Mouse (Mus musculus): Measurements from ENCODE around the gene Fli1. TPM values are rescaled to one million over a fixed set of nuclear protein-coding genes. Genes with fewer than 3 reads are reported as not detected.

Fli1 gene
- polyA plus RNA-seq, 1 experiment from 2014 or later = 23.4 TPM

- no peaks in the 10 kb centered on the region for H3K9me3 ChIP-seq (replicated peaks; ENCODE audit: control insufficient read depth, low read length)
- no peak overlapping the region; the same call in 1 of the 2 replicates for H3K4me2 ChIP-seq (ENCODE audit: low read depth, low read length)
- H3K36me3 ChIP-seq (ENCODE audit: control insufficient read depth, insufficient read depth) = no peaks in the 10 kb centered on the region
- peaks cover 8% of the 10 kb centered on the region for H3K4me1 ChIP-seq (ENCODE audit: control insufficient read depth, insufficient read depth, low read length)
- H3K4me3 ChIP-seq (ENCODE audit: low read length) = no peak overlapping the region
- H3K27ac ChIP-seq (ENCODE audit: low read length) = no peak overlapping the region
- no peak for ATAC-seq (replicated peaks; ENCODE audit: extremely low read depth, insufficient read depth, low FRiP score)
- H3K9ac ChIP-seq (ENCODE audit: low read length) = no peak overlapping the region
- H3K27me3 ChIP-seq (ENCODE audit: control insufficient read depth, insufficient read depth, low read length) = no peaks in the 10 kb centered on the region; the same call in 1 of the 2 replicates
- 50% methylated on average over 2 of the region's 2 CpGs for WGBS
Measured at GRCm38 (mm10) chr9:32535201-32535955, 7.3 kb downstream of the Fli1 start.

DNA sequence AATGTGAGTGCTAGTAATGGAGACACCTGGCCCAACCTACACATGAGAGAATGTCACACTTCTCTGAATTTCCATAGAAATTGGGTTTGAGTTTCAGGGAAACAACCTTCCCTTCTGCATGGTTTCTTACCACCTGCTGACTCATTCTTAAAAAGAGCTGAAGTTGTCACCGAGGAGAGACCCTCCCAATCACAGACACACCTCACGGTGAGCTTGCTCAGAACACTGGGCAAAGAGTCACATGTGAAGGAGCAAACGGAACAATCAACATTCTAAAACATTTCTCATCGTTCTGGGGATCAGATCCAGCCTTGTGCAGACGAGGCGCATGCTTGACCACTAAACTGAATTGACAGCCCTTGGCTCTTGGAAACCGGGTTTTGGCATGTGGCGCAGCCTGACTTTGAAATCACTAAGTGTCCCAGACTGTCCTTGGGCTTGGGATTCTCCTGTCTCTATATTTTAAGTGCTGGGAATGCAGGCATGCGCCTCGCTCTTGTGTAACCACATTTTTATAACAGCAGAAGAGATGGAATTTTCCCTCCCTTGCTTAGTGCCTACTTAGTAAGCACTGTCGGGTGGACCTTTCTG lies 8.5 kb downstream of the Fli1 start:
- Histone ChIP-seq H3K36me3 (ENCODE audit: control insufficient read depth, insufficient read depth) (no peaks in the 10 kb centered on the region), H3K4me1 (ENCODE audit: control insufficient read depth, insufficient read depth, low read length) (peaks cover 6% of the 10 kb centered on the region), H3K27me3 (ENCODE audit: control insufficient read depth, insufficient read depth, low read length) (no peaks in the 10 kb centered on the region; the same call in 1 of the 2 replicates), H3K27ac (ENCODE audit: low read length) (no peak overlapping the region), H3K9ac (ENCODE audit: low read length) (no peak overlapping the region), H3K4me2 (ENCODE audit: low read depth, low read length) (no peak overlapping the region), H3K4me3 (ENCODE audit: low read length) (no peak overlapping the region), H3K9me3 (replicated peaks; ENCODE audit: control insufficient read depth, low read length) (no peaks in the 10 kb centered on the region)
- WGBS = 71% methylated on average over 11 of the region's 11 CpGs
- ATAC-seq (replicated peaks; ENCODE audit: extremely low read depth, insufficient read depth, low FRiP score) = no peak

- Histone ChIP-seq H3K27me3 (ENCODE audit: control insufficient read depth, insufficient read depth, low read length) (no peaks in the 10 kb centered on the region), H3K9ac (ENCODE audit: low read length) (no peak overlapping the region), H3K4me2 (ENCODE audit: low read depth, low read length) (no peak overlapping the region), H3K27ac (ENCODE audit: low read length) (peak overlapping the region; percentile 17; the same call in 1 of the 2 replicates), H3K4me1 (ENCODE audit: control insufficient read depth, insufficient read depth, low read length) (peaks cover 5% of the 10 kb centered on the region), H3K9me3 (replicated peaks; ENCODE audit: control insufficient read depth, low read length) (no peaks in the 10 kb centered on the region), H3K4me3 (ENCODE audit: low read length) (no peak overlapping the region), H3K36me3 (ENCODE audit: control insufficient read depth, insufficient read depth) (no peaks in the 10 kb centered on the region)
- WGBS = 70% methylated on average over 4 of the region's 4 CpGs
- ATAC-seq (replicated peaks; ENCODE audit: extremely low read depth, insufficient read depth, low FRiP score) = no peak
Measured at GRCm38 (mm10) chr9:32531588-32531987, 11.1 kb downstream of the Fli1 start.

DNA sequence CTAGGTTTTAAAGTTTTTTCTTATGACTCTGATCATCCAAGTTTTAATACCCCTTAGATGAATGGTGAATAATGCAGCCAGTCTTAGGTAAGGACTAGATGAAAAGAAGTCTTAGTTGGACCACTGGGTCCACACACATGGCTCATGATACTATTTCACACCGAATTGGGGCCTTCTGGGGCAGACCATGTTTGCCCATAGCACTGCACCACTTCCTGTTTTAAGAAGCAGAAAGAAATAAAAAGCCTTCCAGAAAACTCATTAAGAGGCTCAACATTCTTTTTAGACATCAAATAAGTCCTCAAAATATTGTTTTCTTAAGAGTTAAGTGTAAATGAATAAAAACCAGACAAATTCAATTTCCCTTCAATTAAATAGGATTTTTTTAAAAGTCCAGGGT lies 11.7 kb downstream of the Fli1 start:
- Histone ChIP-seq H3K27me3 (ENCODE audit: control insufficient read depth, insufficient read depth, low read length) (no peaks in the 10 kb centered on the region), H3K4me1 (ENCODE audit: control insufficient read depth, insufficient read depth, low read length) (peaks cover 5% of the 10 kb centered on the region), H3K27ac (ENCODE audit: low read length) (no peak overlapping the region; the same call in 1 of the 2 replicates), H3K4me2 (ENCODE audit: low read depth, low read length) (no peak overlapping the region), H3K36me3 (ENCODE audit: control insufficient read depth, insufficient read depth) (no peaks in the 10 kb centered on the region), H3K4me3 (ENCODE audit: low read length) (no peak overlapping the region), H3K9ac (ENCODE audit: low read length) (no peak overlapping the region), H3K9me3 (replicated peaks; ENCODE audit: control insufficient read depth, low read length) (no peaks in the 10 kb centered on the region)
- ATAC-seq (replicated peaks; ENCODE audit: extremely low read depth, insufficient read depth, low FRiP score) = no peak
- 35% methylated on average over 1 of the region's 1 CpGs for WGBS

DNA sequence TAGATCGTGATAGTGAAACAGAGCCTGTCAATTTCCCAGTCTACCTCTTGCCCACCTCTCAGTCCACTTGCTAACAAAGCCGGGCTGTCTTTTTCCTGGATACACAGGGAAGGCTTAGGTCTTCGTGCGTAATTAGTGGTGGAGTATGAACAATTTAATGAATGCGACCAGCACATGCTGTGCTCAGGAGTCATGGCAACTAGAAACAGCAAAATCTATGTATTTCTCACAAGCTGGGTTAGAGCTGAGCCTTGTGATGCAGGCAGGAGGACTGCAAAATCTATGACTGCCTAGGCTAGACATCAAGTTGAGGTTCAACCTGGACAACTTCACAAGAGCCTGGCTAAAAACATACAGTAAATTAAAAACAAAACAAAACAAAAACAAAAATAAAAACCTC lies 12.5 kb downstream of the Fli1 start:
- Histone ChIP-seq H3K4me3 (ENCODE audit: low read length) (no peak overlapping the region), H3K27me3 (ENCODE audit: control insufficient read depth, insufficient read depth, low read length) (no peaks in the 10 kb centered on the region), H3K4me1 (ENCODE audit: control insufficient read depth, insufficient read depth, low read length) (peaks cover 5% of the 10 kb centered on the region), H3K36me3 (ENCODE audit: control insufficient read depth, insufficient read depth) (no peaks in the 10 kb centered on the region), H3K27ac (ENCODE audit: low read length) (peak overlapping the region; percentile 78), H3K9ac (ENCODE audit: low read length) (no peak overlapping the region), H3K4me2 (ENCODE audit: low read depth, low read length) (peak overlapping the region; percentile 37), H3K9me3 (replicated peaks; ENCODE audit: control insufficient read depth, low read length) (no peaks in the 10 kb centered on the region)
- WGBS = 65% methylated on average over 5 of the region's 5 CpGs
- ATAC-seq (replicated peaks; ENCODE audit: extremely low read depth, insufficient read depth, low FRiP score) = no peak

DNA sequence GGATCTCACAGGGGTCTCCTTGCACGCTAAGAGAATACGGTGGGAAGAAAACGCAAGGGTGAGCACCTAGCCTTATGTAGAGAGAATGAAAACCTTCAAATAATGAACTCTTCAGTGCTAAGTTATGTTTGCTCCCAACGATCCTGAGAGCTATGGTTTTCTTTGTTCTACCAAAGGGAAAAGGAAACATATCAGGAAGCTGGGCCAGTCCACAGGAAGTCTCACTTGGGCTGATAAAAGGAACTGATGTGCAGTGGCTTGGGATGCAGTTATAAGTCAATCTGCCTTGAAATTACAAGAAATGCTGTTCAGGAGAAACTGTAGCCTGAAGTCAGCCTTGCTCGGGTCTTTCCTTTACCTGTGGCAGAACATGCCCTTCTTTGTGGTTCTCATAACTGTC lies 13.1 kb downstream of the Fli1 start:
- Histone ChIP-seq H3K27me3 (ENCODE audit: control insufficient read depth, insufficient read depth, low read length) (no peaks in the 10 kb centered on the region), H3K36me3 (ENCODE audit: control insufficient read depth, insufficient read depth) (no peaks in the 10 kb centered on the region), H3K4me1 (ENCODE audit: control insufficient read depth, insufficient read depth, low read length) (peaks cover 5% of the 10 kb centered on the region), H3K9me3 (replicated peaks; ENCODE audit: control insufficient read depth, low read length) (no peaks in the 10 kb centered on the region), H3K4me3 (ENCODE audit: low read length) (no peak overlapping the region), H3K27ac (ENCODE audit: low read length) (peak overlapping the region; percentile 78), H3K4me2 (ENCODE audit: low read depth, low read length) (peak overlapping the region; percentile 37; the same call in 1 of the 2 replicates), H3K9ac (ENCODE audit: low read length) (no peak overlapping the region)
- ATAC-seq (replicated peaks; ENCODE audit: extremely low read depth, insufficient read depth, low FRiP score) = peak; percentile 63; the same call in 1 of the 2 replicates
- 61% methylated on average over 5 of the region's 5 CpGs for WGBS

DNA sequence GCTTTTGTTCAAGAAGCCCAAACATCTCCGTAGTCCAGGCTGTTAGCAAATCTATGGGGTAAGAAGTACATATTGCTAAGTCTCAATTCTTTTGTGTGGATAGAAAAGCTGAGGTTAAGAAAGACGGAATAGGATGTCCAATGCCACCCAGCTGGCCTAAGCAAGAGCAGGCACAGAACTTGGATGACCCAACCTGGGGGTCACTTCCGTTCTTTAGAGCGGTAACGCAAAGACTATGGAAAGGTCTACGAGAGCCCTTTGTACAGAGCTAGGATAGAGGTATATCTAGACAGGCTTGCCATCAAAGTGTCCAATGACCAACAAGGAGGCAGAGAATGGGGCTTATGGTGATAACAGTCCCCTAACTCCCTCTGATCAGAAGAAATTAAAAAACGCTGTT lies 15.3 kb downstream of the Fli1 start:
- H3K4me2 ChIP-seq (ENCODE audit: low read depth, low read length) = no peak overlapping the region
- WGBS = 82% methylated on average over 7 of the region's 7 CpGs
- H3K27ac ChIP-seq (ENCODE audit: low read length) = no peak overlapping the region
- H3K36me3 ChIP-seq (ENCODE audit: control insufficient read depth, insufficient read depth) = no peaks in the 10 kb centered on the region
- H3K4me3 ChIP-seq (ENCODE audit: low read length) = no peak overlapping the region
- no peak for ATAC-seq (replicated peaks; ENCODE audit: extremely low read depth, insufficient read depth, low FRiP score)
- H3K27me3 ChIP-seq (ENCODE audit: control insufficient read depth, insufficient read depth, low read length) = no peaks in the 10 kb centered on the region
- H3K9ac ChIP-seq (ENCODE audit: low read length) = no peak overlapping the region
- H3K9me3 ChIP-seq (replicated peaks; ENCODE audit: control insufficient read depth, low read length) = no peaks in the 10 kb centered on the region
- peaks cover 2% of the 10 kb centered on the region; the same call in 1 of the 2 replicates for H3K4me1 ChIP-seq (ENCODE audit: control insufficient read depth, insufficient read depth, low read length)

- Histone ChIP-seq H3K4me1 (ENCODE audit: control insufficient read depth, insufficient read depth, low read length) (peaks cover 12% of the 10 kb centered on the region), H3K27ac (ENCODE audit: low read length) (peak overlapping the region; percentile 67), H3K9me3 (replicated peaks; ENCODE audit: control insufficient read depth, low read length) (no peaks in the 10 kb centered on the region), H3K27me3 (ENCODE audit: control insufficient read depth, insufficient read depth, low read length) (no peaks in the 10 kb centered on the region), H3K4me2 (ENCODE audit: low read depth, low read length) (no peak overlapping the region), H3K36me3 (ENCODE audit: control insufficient read depth, insufficient read depth) (no peaks in the 10 kb centered on the region), H3K4me3 (ENCODE audit: low read length) (no peak overlapping the region), H3K9ac (ENCODE audit: low read length) (no peak overlapping the region)
- 59% methylated on average over 5 of the region's 5 CpGs for WGBS
- ATAC-seq (replicated peaks; ENCODE audit: extremely low read depth, insufficient read depth, low FRiP score) = no peak; the same call in 1 of the 2 replicates
Measured at GRCm38 (mm10) chr9:32525787-32526186, 16.9 kb downstream of the Fli1 start.

DNA sequence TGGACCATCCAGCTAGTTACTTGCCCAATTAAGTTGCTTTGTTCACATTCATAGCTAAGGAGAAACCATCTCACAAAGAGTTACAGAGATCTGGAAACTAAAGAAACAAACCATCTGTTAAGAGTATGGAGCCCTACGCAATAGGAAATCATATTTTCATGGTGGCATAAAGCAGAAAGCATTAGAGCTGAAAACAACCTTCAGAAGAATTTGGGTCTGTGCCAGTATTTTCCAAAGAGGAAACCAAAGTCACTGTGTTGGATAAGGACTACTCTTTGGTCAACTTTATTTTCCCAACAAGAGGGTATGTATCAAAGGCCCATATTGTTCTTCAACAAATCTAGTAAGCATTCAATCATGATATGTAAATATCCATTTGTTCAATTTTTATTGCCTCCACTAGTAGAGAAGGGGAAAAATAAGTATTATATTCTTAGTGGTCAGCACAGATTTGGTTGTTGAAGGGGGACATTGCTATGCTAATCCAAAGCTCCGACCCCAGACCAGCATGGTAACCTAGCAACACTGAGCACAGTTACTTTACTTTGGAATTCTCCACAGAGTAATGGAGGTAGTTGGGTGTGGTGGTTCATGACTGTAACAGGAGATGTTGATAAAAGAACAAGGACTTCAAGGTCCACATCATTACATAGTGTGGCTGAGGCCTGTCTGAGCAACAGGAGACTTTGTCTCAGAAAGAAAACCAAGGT lies 20.0 kb downstream of the Fli1 start:
- H3K4me2 ChIP-seq (ENCODE audit: low read depth, low read length) = no peak overlapping the region
- H3K4me1 ChIP-seq (ENCODE audit: control insufficient read depth, insufficient read depth, low read length) = peaks cover 27% of the 10 kb centered on the region
- no peaks in the 10 kb centered on the region for H3K27me3 ChIP-seq (ENCODE audit: control insufficient read depth, insufficient read depth, low read length)
- H3K27ac ChIP-seq (ENCODE audit: low read length) = peak overlapping the region; percentile 52; the same call in 1 of the 2 replicates
- H3K4me3 ChIP-seq (ENCODE audit: low read length) = no peak overlapping the region
- H3K36me3 ChIP-seq (ENCODE audit: control insufficient read depth, insufficient read depth) = no peaks in the 10 kb centered on the region
- no peak overlapping the region for H3K9ac ChIP-seq (ENCODE audit: low read length)
- WGBS = 68% methylated on average over 2 of the region's 2 CpGs
- no peaks in the 10 kb centered on the region for H3K9me3 ChIP-seq (replicated peaks; ENCODE audit: control insufficient read depth, low read length)
- no peak for ATAC-seq (replicated peaks; ENCODE audit: extremely low read depth, insufficient read depth, low FRiP score)
